Mouse (Mus musculus): ENCODE results near the gene Tomm20. TPM values are rescaled to one million over a fixed set of nuclear protein-coding genes. Genes with fewer than 3 reads are reported as not detected.
"Not testable (repeated sequence)": the region's sequence is repeated elsewhere in the genome, so short reads cannot be mapped to it uniquely, and the experiment has no call there.

Gene Tomm20
- polyA plus RNA-seq, 1 experiment from 2014 or later = 208 TPM

GRCm38 (mm10) chr8:126887639-126888006 is 58.0 kb downstream of the Tomm20 start:
- Histone ChIP-seq H3K4me1 (peaks cover 42% of the 10 kb centered on the region), H3K9me3 (no peaks in the 10 kb centered on the region), H3K36me3 (no peaks in the 10 kb centered on the region), H3K9ac (no peak overlapping the region), H3K4me2 (no peak overlapping the region), H3K27ac (peak overlapping the region; percentile 86), H3K4me3 (no peak overlapping the region), H3K27me3 (no peaks in the 10 kb centered on the region)
- no peak for ATAC-seq (ENCODE audit: borderline replicate concordance, extremely low read depth, low FRiP score, low TSS enrichment)
- 64% methylated on average over 3 of the region's 3 CpGs for WGBS

GRCm38 (mm10) chr8:126886741-126887638 is 58.7 kb downstream of the Tomm20 start:
- peaks cover 42% of the 10 kb centered on the region for H3K4me1 ChIP-seq
- no peak overlapping the region for H3K9ac ChIP-seq
- H3K4me3 ChIP-seq = no peak overlapping the region
- ATAC-seq (ENCODE audit: borderline replicate concordance, extremely low read depth, low FRiP score, low TSS enrichment) = peak; percentile 64; the same call in 1 of the 2 replicates
- no peaks in the 10 kb centered on the region for H3K9me3 ChIP-seq
- 40% methylated on average over 8 of the region's 8 CpGs for WGBS
- H3K36me3 ChIP-seq = no peaks in the 10 kb centered on the region
- no peaks in the 10 kb centered on the region for H3K27me3 ChIP-seq
- H3K4me2 ChIP-seq = no peak overlapping the region
- peak overlapping the region; percentile 86 for H3K27ac ChIP-seq

GRCm38 (mm10) chr8:126885554-126886485 is 59.8 kb downstream of the Tomm20 start:
- no peak for ATAC-seq (ENCODE audit: borderline replicate concordance, extremely low read depth, low FRiP score, low TSS enrichment)
- Histone ChIP-seq H3K4me2 (no peak overlapping the region), H3K36me3 (no peaks in the 10 kb centered on the region)

GRCm38 (mm10) chr8:126884202-126884926 is 61.3 kb downstream of the Tomm20 start:
- Histone ChIP-seq H3K36me3 (no peaks in the 10 kb centered on the region), H3K9ac (no peak overlapping the region), H3K27me3 (no peaks in the 10 kb centered on the region), H3K4me1 (peaks cover 42% of the 10 kb centered on the region), H3K9me3 (no peaks in the 10 kb centered on the region), H3K27ac (peak overlapping the region; percentile 86), H3K4me2 (no peak overlapping the region; the same call in 1 of the 2 replicates), H3K4me3 (no peak overlapping the region)
- 25% methylated on average over 6 of the region's 6 CpGs for WGBS
- ATAC-seq (ENCODE audit: borderline replicate concordance, extremely low read depth, low FRiP score, low TSS enrichment) = peak; percentile 74

More at GRCm38 (mm10) chr8:126885554-126886485, 59.8 kb downstream of the Tomm20 start:
- H3K4me1 ChIP-seq = peaks cover 42% of the 10 kb centered on the region
- WGBS = 58% methylated on average over 13 of the region's 13 CpGs
- H3K9ac ChIP-seq = no peak overlapping the region
- H3K9me3 ChIP-seq = no peaks in the 10 kb centered on the region
- peak overlapping the region; percentile 86 for H3K27ac ChIP-seq
- H3K27me3 ChIP-seq = no peaks in the 10 kb centered on the region
- no peak overlapping the region for H3K4me3 ChIP-seq

GRCm38 (mm10) chr8:126883752-126884151 is 61.9 kb downstream of the Tomm20 start:
- 45% methylated on average over 5 of the region's 5 CpGs for WGBS
- no peak overlapping the region for H3K4me3 ChIP-seq
- no peaks in the 10 kb centered on the region for H3K36me3 ChIP-seq
- ATAC-seq (ENCODE audit: borderline replicate concordance, extremely low read depth, low FRiP score, low TSS enrichment) = peak; percentile 3; the same call in 1 of the 2 replicates
- H3K27me3 ChIP-seq = no peaks in the 10 kb centered on the region
- peak overlapping the region; percentile 86 for H3K27ac ChIP-seq
- H3K9ac ChIP-seq = no peak overlapping the region
- H3K4me2 ChIP-seq = no peak overlapping the region
- peaks cover 42% of the 10 kb centered on the region for H3K4me1 ChIP-seq
- no peaks in the 10 kb centered on the region for H3K9me3 ChIP-seq

- H3K4me2 ChIP-seq; H3K27ac ChIP-seq; ATAC-seq (ENCODE audit: borderline replicate concordance, extremely low read depth, low FRiP score, low TSS enrichment); H3K4me3 ChIP-seq; H3K9ac ChIP-seq; H3K36me3 ChIP-seq; H3K9me3 ChIP-seq; H3K27me3 ChIP-seq: not testable (repeated sequence)
- peaks cover 38% of the 10 kb centered on the region for H3K4me1 ChIP-seq
- 91% methylated on average over 1 of the region's 1 CpGs for WGBS
These were observed 63.1 kb downstream of the Tomm20 start for GRCm38 (mm10) chr8:126882586-126882985.

- no peaks in the 10 kb centered on the region for H3K27me3 ChIP-seq
- ATAC-seq (ENCODE audit: borderline replicate concordance, extremely low read depth, low FRiP score, low TSS enrichment) = no peak
- no peaks in the 10 kb centered on the region for H3K9me3 ChIP-seq
- no peaks in the 10 kb centered on the region for H3K36me3 ChIP-seq
- H3K4me2 ChIP-seq = no peak overlapping the region
- no peak overlapping the region for H3K9ac ChIP-seq
- H3K27ac ChIP-seq = no peak overlapping the region
- no peak overlapping the region for H3K4me3 ChIP-seq
- 73% methylated on average over 4 of the region's 4 CpGs for WGBS
- peaks cover 30% of the 10 kb centered on the region for H3K4me1 ChIP-seq
These were observed 64.0 kb downstream of the Tomm20 start for GRCm38 (mm10) chr8:126881641-126882140.

Other genes with a start within 250 kb of the Tomm20 start
- 22.7 and 23.2 TPM in 2 replicates for gene Rbm34, start 25.2 kb upstream of the Tomm20 start, polyA plus RNA-seq (2015; fragmentation: Nextera tagmentation; extraction: Ambion mirVana)
- 21.9 and 23.9 TPM in 2 replicates for gene Pard3, start 118.0 kb upstream of the Tomm20 start, polyA plus RNA-seq (2015; fragmentation: Nextera tagmentation; extraction: Ambion mirVana)